Mouse (Mus musculus) CH12.LX (cell line): ENCODE results near the gene Cbr2.

Experiments
- CHD2 ChIP-seq: IDR thresholded peaks from 2 replicates; pipeline ENCODE4 v1.6.1; 2011; ENCODE audit warnings: low read length, improper control_type of control experiment
- CTCF ChIP-seq, 2 experiments: IDR thresholded peaks in 1 of 2; conservative IDR thresholded peaks in 1 of 2; 2 replicates each; pipeline ENCODE4 v1.5.1; 2011 to 2012; ENCODE audit warnings: low read depth in 2 of 2, low read length in 2 of 2, improper control_type of control experiment in 1 of 2, inconsistent platforms in 1 of 2, mild to moderate bottlenecking in 1 of 2, moderate library complexity in 1 of 2
- MXI1 ChIP-seq: IDR thresholded peaks from 2 replicates; pipeline ENCODE4 v1.6.1; 2011; ENCODE audit warnings: mild to moderate bottlenecking, low read depth, low read length, improper control_type of control experiment
- POLR2A ChIP-seq: IDR thresholded peaks from 2 replicates; pipeline ENCODE4 v1.6.1; 2011; ENCODE audit warnings: low read depth, mild to moderate bottlenecking, improper control_type of control experiment, low read length

- TF ChIP-seq CTCF (conservative IDR thresholded peaks at IDR 0.05 in 1 of 2, IDR thresholded peaks at IDR 0.05 in 1 of 2; ENCODE audit: low read depth in 2 of 2, low read length in 2 of 2), result no peak
- TF ChIP-seq MXI1, result no peak
- no peak for TF ChIP-seq CHD2
- no peak for TF ChIP-seq POLR2A
These were observed 24.7 kb downstream of the Cbr2 start for GRCm38 (mm10) chr11:120707225-120707624.
